Mouse (Mus musculus) lung, postnatal 10 days (tissue): Measurements from ENCODE around the gene Tet3.

ENCODE experiments used
- DNase-seq: peaks from one replicate; pipeline ENCODE4 v3.0.0; 2021

Tet3 gene

GRCm38 (mm10) chr6:83475431-83475830 is 16.5 kb upstream of the Tet3 start:
- no peak for DNase-seq

GRCm38 (mm10) chr6:83473240-83473639 is 14.4 kb upstream of the Tet3 start:
- peak; percentile 86 for DNase-seq

GRCm38 (mm10) chr6:83471739-83472138 is 12.9 kb upstream of the Tet3 start:
- DNase-seq: no peak

- no peak for DNase-seq
Observed at GRCm38 (mm10) chr6:83464011-83464410, 5.1 kb upstream of the Tet3 start.

GRCm38 (mm10) chr6:83456984-83457810 is 1.7 kb downstream of the Tet3 start:
- peak; percentile 58 for DNase-seq

- peak; percentile 91 for DNase-seq
Observed at GRCm38 (mm10) chr6:83456131-83456983, 2.5 kb downstream of the Tet3 start.

- DNase-seq: peak; percentile 48
Observed at GRCm38 (mm10) chr6:83455328-83456130, 3.4 kb downstream of the Tet3 start.

- DNase-seq: no peak
Observed at GRCm38 (mm10) chr6:83453706-83454105, 5.2 kb downstream of the Tet3 start.

- DNase-seq: no peak
Observed at GRCm38 (mm10) chr6:83450451-83451303, 8.2 kb downstream of the Tet3 start.

- no peak for DNase-seq
Observed at GRCm38 (mm10) chr6:83449440-83449839, 9.4 kb downstream of the Tet3 start.

- no peak for DNase-seq
Observed at GRCm38 (mm10) chr6:83448911-83449310, 10.0 kb downstream of the Tet3 start.

- DNase-seq: no peak
Observed at GRCm38 (mm10) chr6:83447031-83447430, 11.9 kb downstream of the Tet3 start.

GRCm38 (mm10) chr6:83445796-83446195 is 13.1 kb downstream of the Tet3 start:
- no peak for DNase-seq

GRCm38 (mm10) chr6:83443441-83444340 is 15.2 kb downstream of the Tet3 start:
- DNase-seq: peak; percentile 95

- no peak for DNase-seq
Observed at GRCm38 (mm10) chr6:83442639-83443038, 16.2 kb downstream of the Tet3 start.

- peak; percentile 94 for DNase-seq
Observed at GRCm38 (mm10) chr6:83441259-83442061, 17.4 kb downstream of the Tet3 start.

- DNase-seq: peak; percentile 82
Observed at GRCm38 (mm10) chr6:83440510-83441258, 18.2 kb downstream of the Tet3 start.

- DNase-seq: no peak
Observed at GRCm38 (mm10) chr6:83440197-83440509, 18.7 kb downstream of the Tet3 start.

GRCm38 (mm10) chr6:83439781-83440180 is 19.1 kb downstream of the Tet3 start:
- DNase-seq: no peak
